Mouse (Mus musculus) T-helper 17 cell (primary cell): Measurements from ENCODE around the gene Gm10024.
"Not testable (repeated sequence)": the region's sequence is repeated elsewhere in the genome, so short reads cannot be mapped to it uniquely, and the experiment has no call there.

Source experiments
- in situ Hi-C, 2 experiments: fragments of 300-600 bp; cut with MboI, MseI; formaldehyde crosslinking; loops; 1 replicate in 1 of 2; 2 replicates in 1 of 2; pipeline ENCODE4 v1.15.1; 2025; ENCODE audit warnings: high pct_unique_total_duplicates in 2 of 2

The Gm10024 gene

DNA sequence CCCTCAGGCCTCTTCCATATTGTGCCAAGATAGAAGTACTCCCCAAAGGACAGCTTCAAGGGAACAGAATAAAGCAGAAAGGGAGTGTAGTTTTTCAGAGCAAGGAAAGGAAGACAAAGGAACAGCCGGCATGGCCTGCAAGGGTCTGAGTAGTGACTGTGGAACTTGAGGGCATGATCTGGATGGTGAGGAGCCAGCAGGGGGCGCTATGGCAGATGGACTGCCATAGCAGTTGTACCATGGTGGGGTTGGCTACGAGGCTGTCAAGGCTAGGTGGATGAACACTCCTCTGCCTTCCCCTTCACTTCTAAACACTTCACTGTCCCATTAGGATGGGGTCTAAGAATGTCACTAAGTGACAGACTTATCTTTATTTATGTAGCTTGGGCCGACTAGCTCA lies 18.0 kb downstream of the Gm10024 start:
- in situ Hi-C loops = no loop called here

DNA sequence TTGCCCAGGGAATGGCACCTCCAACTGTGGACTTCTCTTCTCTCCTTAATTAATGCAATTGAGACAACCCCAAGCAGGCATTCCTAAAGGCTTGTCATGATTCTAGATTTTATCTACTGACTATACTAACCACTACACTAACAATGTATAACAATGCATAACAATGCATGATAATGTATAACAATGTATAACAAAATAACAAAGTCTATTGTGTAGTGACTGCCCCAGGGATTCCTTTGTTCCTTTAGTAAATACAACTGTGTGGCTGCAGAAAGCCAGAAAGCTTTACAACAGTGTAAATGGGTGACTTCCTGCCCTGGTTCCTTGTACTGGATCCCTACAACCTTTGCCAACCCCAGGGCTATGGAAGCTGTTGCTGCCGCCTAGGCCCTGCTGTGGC lies 24.7 kb downstream of the Gm10024 start:
- in situ Hi-C loops = no loop called here

- in situ Hi-C loops = no loop called here
Observed at GRCm38 (mm10) chr10:77738929-77739328, 27.7 kb downstream of the Gm10024 start.

DNA sequence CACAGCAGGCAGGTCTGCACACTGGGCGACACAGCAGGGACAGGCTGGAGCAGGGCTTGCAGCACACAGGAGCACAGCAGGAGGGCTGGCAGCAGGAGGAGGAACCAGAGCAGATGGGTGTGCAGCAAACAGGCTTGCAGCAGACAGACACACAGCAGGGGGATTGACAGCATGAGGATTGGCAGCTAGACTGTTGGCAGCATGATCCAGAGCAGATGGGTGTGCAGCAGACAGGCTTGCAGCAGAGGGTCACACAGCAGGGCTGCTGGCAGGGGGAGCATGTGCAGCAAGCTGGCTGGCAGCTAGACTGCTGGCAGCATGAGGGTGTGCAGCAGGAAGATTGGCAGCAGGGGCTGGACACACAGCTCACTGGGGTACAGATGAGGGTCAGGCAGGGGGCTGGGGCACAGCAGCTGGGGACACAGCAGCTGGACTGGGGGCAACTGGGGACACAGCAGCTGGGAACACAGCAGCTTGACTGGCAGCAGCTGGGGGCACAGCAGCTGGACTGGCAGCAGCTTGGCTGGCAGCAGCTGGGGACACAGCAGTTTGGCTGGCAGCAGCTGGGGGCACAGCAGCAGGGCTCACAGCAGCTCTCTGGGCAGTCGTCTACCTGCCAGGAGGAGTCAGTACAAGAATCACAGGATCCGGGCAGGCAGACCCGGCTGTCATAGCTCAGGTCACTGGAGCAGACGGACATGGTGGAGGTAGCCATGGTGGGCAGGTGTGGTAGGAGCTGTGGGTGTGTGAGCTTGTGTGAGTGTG lies 30.8 kb downstream of the Gm10024 start, which contains the start of gene Gm18596:
TSS of gene Gm18596 (minus strand) at position 715 of the 765 bp plus-strand sequence.
- in situ Hi-C loops = not testable (repeated sequence)

GRCm38 (mm10) chr10:77750686-77751085 lies 39.4 kb downstream of the Gm10024 start:
- in situ Hi-C loops = not testable (repeated sequence)

- in situ Hi-C loops = not testable (repeated sequence)
Observed at GRCm38 (mm10) chr10:77751254-77751653, 40.0 kb downstream of the Gm10024 start, which contains the start of gene Gm9736. Gene Gm9736 (minus strand): TSS chr10:77751354.

- in situ Hi-C loops = not testable (repeated sequence)
Observed at GRCm38 (mm10) chr10:77752312-77752711, 41.1 kb downstream of the Gm10024 start.

- in situ Hi-C loops = no loop called here
Observed at GRCm38 (mm10) chr10:77753448-77753847, 42.2 kb downstream of the Gm10024 start.

GRCm38 (mm10) chr10:77759582-77759981 lies 48.3 kb downstream of the Gm10024 start, which contains the start of gene Gm3233:
Gene Gm3233 (minus strand): TSS chr10:77759682.
- in situ Hi-C loops = not testable (repeated sequence)
